Mouse (Mus musculus) MEL (cell line): ENCODE measurements around the gene Lct.

Experiments used
- GABPA ChIP-seq: IDR thresholded peaks from 2 replicates; pipeline ENCODE4 v1.6.1; 2012; ENCODE audit warnings: low read depth, mild to moderate bottlenecking, inconsistent platforms, low read length, improper control_type of control experiment, moderate library complexity
- MXI1 ChIP-seq: IDR thresholded peaks from 2 replicates; pipeline ENCODE4 v1.6.1; 2011; ENCODE audit warnings: mild to moderate bottlenecking, low read depth, low read length, improper control_type of control experiment
- NELFE ChIP-seq: IDR thresholded peaks from 2 replicates; pipeline ENCODE4 v1.6.1; 2011; ENCODE audit warnings: low read depth, low read length, improper control_type of control experiment

DNA sequence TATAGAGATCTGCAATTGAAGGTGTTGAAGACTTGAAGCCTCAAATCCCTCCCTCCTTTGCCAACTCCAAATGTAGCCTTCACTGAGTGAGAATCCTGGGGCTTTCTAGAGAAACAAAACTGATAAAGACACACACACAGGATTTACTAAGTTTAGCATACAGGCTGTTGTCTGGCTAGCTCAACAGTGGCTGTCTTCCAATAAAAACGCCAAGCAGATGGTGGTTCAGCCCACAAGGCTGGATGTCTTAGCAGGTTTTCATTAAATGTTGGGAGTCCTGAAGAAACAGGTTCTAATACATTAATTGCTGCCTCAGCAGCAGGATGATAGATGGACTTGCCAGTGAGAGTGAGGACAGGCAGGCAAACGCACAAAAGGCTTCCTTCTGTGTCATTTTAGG is 32.5 kb upstream of the Lct start:
- TF ChIP-seq MXI1 (no peak), NELFE (no peak), GABPA (no peak)
